In the genomic region with DNA sequence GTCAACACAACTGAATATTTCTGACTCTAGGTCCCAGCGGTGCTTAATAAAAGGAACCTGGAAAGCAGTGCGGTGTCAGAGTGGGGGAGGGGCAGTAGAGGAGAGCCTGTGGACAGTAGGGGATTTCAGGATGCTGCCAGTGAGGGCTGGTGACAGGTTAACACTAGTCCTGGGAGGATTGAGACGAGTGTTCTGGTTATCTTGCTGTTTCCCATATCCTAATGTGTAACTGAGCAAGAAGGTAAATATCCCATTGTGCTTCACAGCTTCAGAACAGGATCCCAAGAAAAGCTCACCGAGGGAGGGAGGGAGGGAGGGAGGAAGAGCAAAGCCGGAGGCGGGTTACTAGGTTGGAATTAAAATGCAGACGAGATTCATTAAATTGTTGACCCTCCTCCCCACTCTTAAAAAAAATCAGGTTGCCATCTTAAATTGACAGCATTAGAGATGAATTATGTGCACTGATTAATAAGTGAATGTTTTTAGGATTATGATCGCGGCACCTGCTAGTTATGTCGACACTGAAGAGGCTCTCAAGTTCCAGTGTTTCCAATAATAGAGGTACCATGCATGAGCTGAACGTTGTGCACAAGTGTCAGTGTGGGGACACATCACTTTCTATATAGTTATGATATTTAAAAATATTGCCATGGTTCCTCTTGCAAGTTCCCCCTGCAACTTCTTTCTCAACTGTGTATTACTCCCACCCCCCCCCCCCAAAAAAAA, we compare ENCODE assay signal across 9 mouse cellular contexts.
DNase-seq lines count a peak whose midpoint lies in the region; ATAC-seq and TF ChIP-seq lines count a peak whose summit lies in the region.
"Had no signal": no experiment of that assay in that cellular context is flagged by ENCODE, and none has a peak within 500 bp of the region (broad histone marks: within the 10 kb centered on the region; RNA-seq: fewer than 3 reads in every experiment).

No protein-coding gene starts in this region.

- H3K36me3 ChIP-seq in embryonic facial prominence, embryonic 14.5 days (ENCODE audit: control insufficient read depth, insufficient read depth, low read length), result no peaks in the 10 kb centered on the region
- no peaks in the 10 kb centered on the region for H3K36me3 ChIP-seq in hindbrain, embryonic 13.5 days
- no peaks in the 10 kb centered on the region for H3K36me3 ChIP-seq in neural tube, embryonic 15.5 days
- no peaks in the 10 kb centered on the region for H3K36me3 ChIP-seq in kidney, embryonic 16.5 days (ENCODE audit: insufficient read depth, low read length)
- H3K36me3 ChIP-seq: liver, embryonic 13.5 days had no signal

- H3K9ac ChIP-seq in embryonic facial prominence, embryonic 14.5 days (ENCODE audit: low read depth, low read length), result no peak overlapping the region
- H3K9ac ChIP-seq in hindbrain, embryonic 13.5 days, result peak overlapping the region; percentile 56
- no peak overlapping the region for H3K9ac ChIP-seq in neural tube, embryonic 15.5 days (replicated peaks)
- H3K9ac ChIP-seq in kidney, embryonic 16.5 days (replicated peaks; ENCODE audit: low read length), result no peak overlapping the region
- H3K9ac ChIP-seq: liver, embryonic 13.5 days had no signal

- WGBS in embryonic facial prominence, embryonic 14.5 days, result 14% methylated on average over 11 of the region's 11 CpGs
- 18% methylated on average over 11 of the region's 11 CpGs for WGBS in hindbrain, embryonic 13.5 days
- 22% methylated on average over 11 of the region's 11 CpGs for WGBS in neural tube, embryonic 15.5 days
- WGBS in kidney, embryonic 16.5 days, result 37% methylated on average over 11 of the region's 11 CpGs

- no peaks in the 10 kb centered on the region for H3K27me3 ChIP-seq in embryonic facial prominence, embryonic 14.5 days (replicated peaks; ENCODE audit: control insufficient read depth, insufficient read depth, low read length)
- H3K27me3 ChIP-seq in hindbrain, embryonic 13.5 days, result no peaks in the 10 kb centered on the region
- H3K27me3 ChIP-seq in neural tube, embryonic 15.5 days (replicated peaks), result no peaks in the 10 kb centered on the region
- H3K27me3 ChIP-seq in kidney, embryonic 16.5 days (ENCODE audit: insufficient read depth, low read length), result no peaks in the 10 kb centered on the region
- H3K27me3 ChIP-seq: liver, embryonic 13.5 days had no signal

- H3K27ac ChIP-seq in left cerebral cortex, adult 2 months, result no peak overlapping the region
- no peak overlapping the region for H3K27ac ChIP-seq in embryonic facial prominence, embryonic 14.5 days (replicated peaks; ENCODE audit: low read depth, low read length)
- H3K27ac ChIP-seq in hindbrain, embryonic 13.5 days, result peak overlapping the region; percentile 55
- H3K27ac ChIP-seq in neural tube, embryonic 15.5 days (replicated peaks), result no peak overlapping the region
- H3K27ac ChIP-seq in kidney, embryonic 16.5 days (ENCODE audit: low read length), result no peak overlapping the region
- H3K27ac ChIP-seq: liver, embryonic 13.5 days had no signal

- H3K4me3 ChIP-seq in left cerebral cortex, adult 2 months, result peak overlapping the region; percentile 26
- H3K4me3 ChIP-seq in embryonic facial prominence, embryonic 14.5 days (ENCODE audit: low read depth, low read length), result no peak overlapping the region
- peak overlapping the region; percentile 30 for H3K4me3 ChIP-seq in hindbrain, embryonic 13.5 days
- H3K4me3 ChIP-seq in neural tube, embryonic 15.5 days (replicated peaks), result peak overlapping the region; percentile 19
- H3K4me3 ChIP-seq in kidney, embryonic 16.5 days (ENCODE audit: low read length), result no peak overlapping the region
- H3K4me3 ChIP-seq: liver, embryonic 13.5 days had no signal

- intact Hi-C loops in left cerebral cortex, adult 2 months (cut with DNase I), result loop anchor here (5.0 kb wide), 1 partner anchor 130 kb away; no protein-coding TSS in a partner anchor

- peak overlapping the region; percentile 23; the same call in 1 of the 2 replicates for H3K4me2 ChIP-seq in embryonic facial prominence, embryonic 14.5 days (ENCODE audit: low read depth, low read length)
- peak overlapping the region; percentile 48 for H3K4me2 ChIP-seq in hindbrain, embryonic 13.5 days
- peak overlapping the region; percentile 49 for H3K4me2 ChIP-seq in neural tube, embryonic 15.5 days
- no peak overlapping the region for H3K4me2 ChIP-seq in kidney, embryonic 16.5 days (replicated peaks; ENCODE audit: low read depth, low read length)
- H3K4me2 ChIP-seq: liver, embryonic 13.5 days had no signal

- DNase-seq in left cerebral cortex, adult 2 months (ENCODE audit: extremely low spot score in 1 of 2, low spot score in 2 of 2), result no peak
- DNase-seq in left cerebral cortex, adult 11 months (ENCODE audit: low spot score), result no peak
- no peak for DNase-seq in embryonic facial prominence, embryonic 14.5 days (ENCODE audit: low spot score)
- no peak for DNase-seq in urinary bladder, postnatal 14 days (ENCODE audit: low spot score)
- DNase-seq: liver, embryonic 13.5 days; thymus, postnatal 4 days had no signal

- no peak for TF ChIP-seq CTCF in left cerebral cortex, adult 2 months (IDR thresholded peaks at IDR 0.05)

- H3K9me3 ChIP-seq in embryonic facial prominence, embryonic 14.5 days (ENCODE audit: control insufficient read depth, low read length), result no peaks in the 10 kb centered on the region
- no peaks in the 10 kb centered on the region for H3K9me3 ChIP-seq in hindbrain, embryonic 13.5 days
- H3K9me3 ChIP-seq in neural tube, embryonic 15.5 days (replicated peaks), result no peaks in the 10 kb centered on the region
- no peaks in the 10 kb centered on the region for H3K9me3 ChIP-seq in kidney, embryonic 16.5 days (ENCODE audit: low read length)
- H3K9me3 ChIP-seq: liver, embryonic 13.5 days had no signal

- peaks cover 6% of the 10 kb centered on the region; the same call in 1 of the 2 replicates for H3K4me1 ChIP-seq in embryonic facial prominence, embryonic 14.5 days (ENCODE audit: control insufficient read depth, insufficient read depth, low read length)
- peaks cover 16% of the 10 kb centered on the region for H3K4me1 ChIP-seq in hindbrain, embryonic 13.5 days (replicated peaks)
- H3K4me1 ChIP-seq in neural tube, embryonic 15.5 days, result peaks cover 8% of the 10 kb centered on the region; the same call in 1 of the 2 replicates
- no peaks in the 10 kb centered on the region for H3K4me1 ChIP-seq in kidney, embryonic 16.5 days (ENCODE audit: insufficient read depth, low read length)
- H3K4me1 ChIP-seq: liver, embryonic 13.5 days had no signal

- ATAC-seq in embryonic facial prominence, embryonic 14.5 days (ENCODE audit: low read depth), result no peak
- ATAC-seq in hindbrain, embryonic 13.5 days (ENCODE audit: low FRiP score), result peak; percentile 89
- peak; percentile 74 for ATAC-seq in neural tube, embryonic 15.5 days (ENCODE audit: low FRiP score)
- no peak for ATAC-seq in kidney, embryonic 16.5 days (ENCODE audit: low FRiP score, low TSS enrichment)

Comparison
In these comparisons a context has a peak if more than half of its experiments do, and no peak if none do; other contexts are left out.
1. H3K4me3 ChIP-seq: peak in left cerebral cortex, adult 2 months (single experiment), hindbrain, embryonic 13.5 days (single experiment) and neural tube, embryonic 15.5 days (single experiment); none in embryonic facial prominence, embryonic 14.5 days (single experiment) and kidney, embryonic 16.5 days (single experiment).
2. ATAC-seq: peak in hindbrain, embryonic 13.5 days (single experiment) and neural tube, embryonic 15.5 days (single experiment); none in embryonic facial prominence, embryonic 14.5 days (single experiment) and kidney, embryonic 16.5 days (single experiment).